Mouse (Mus musculus) heart, adult 2 months (tissue): ENCODE measurements around the gene Ehmt1.

Experiments used
- CTCF ChIP-seq: fragments of 200-600 bp; IDR thresholded peaks from 2 replicates; pipeline ENCODE4 v1.8.1; 2022; ENCODE audit warnings: antibody characterized with exemption, mild to moderate bottlenecking, moderate library complexity
- EP300 ChIP-seq: fragments of 200-500 bp; IDR thresholded peaks from 2 replicates; pipeline ENCODE4 v1.6.1; 2011; ENCODE audit warnings: low read depth, low read length, control low read depth; ENCODE audit not compliant: insufficient read depth

GRCm38 (mm10) chr2:24901055-24901454 lies 18.4 kb downstream of the Ehmt1 start:
- TF ChIP-seq CTCF = no peak
- no peak for TF ChIP-seq EP300
